Mouse (Mus musculus) embryonic facial prominence, embryonic 14.5 days (tissue): ENCODE measurements around the gene Erf. TPM values are rescaled to one million over a fixed set of nuclear protein-coding genes. Genes with fewer than 3 reads are reported as not detected.

Experiments
- ATAC-seq: fragments of 200-750 bp; cut with Nextera tagmentation; 2 replicates; pipeline ENCODE4 v1.8.0; 2017; ENCODE audit warnings: low read depth, moderate number of reproducible peaks, moderate TSS enrichment
- DNase-seq: peaks from one replicate; pipeline ENCODE4 v3.0.0-alpha.2; 2015; ENCODE audit warnings: low spot score
- H3K27ac ChIP-seq: fragments of 300-500 bp; sonication (generic); replicated peaks from 2 replicates; pipeline ENCODE4 v1.5.1; 2014; ENCODE audit warnings: low read depth, mild to moderate bottlenecking, low read length, moderate library complexity
- H3K27me3 ChIP-seq: fragments of 300-500 bp; sonication (generic); replicated peaks from 2 replicates; pipeline ENCODE4 v1.6.1; 2014; ENCODE audit warnings: low read length; ENCODE audit not compliant: control insufficient read depth, insufficient read depth
- H3K36me3 ChIP-seq: fragments of 300-500 bp; sonication (generic); 2 replicates; pipeline ENCODE4 v1.6.1; 2014; ENCODE audit warnings: low read length, mixed read lengths; ENCODE audit not compliant: control insufficient read depth, insufficient read depth
- H3K4me1 ChIP-seq: fragments of 300-500 bp; sonication (generic); 2 replicates; pipeline ENCODE4 v1.6.1; 2014; ENCODE audit warnings: antibody characterized with exemption, low read length; ENCODE audit not compliant: control insufficient read depth, insufficient read depth
- H3K4me2 ChIP-seq: fragments of 300-500 bp; sonication (generic); 2 replicates; pipeline ENCODE4 v1.6.1; 2014; ENCODE audit warnings: low read depth, mild to moderate bottlenecking, low read length, moderate library complexity, mixed read lengths
- H3K4me3 ChIP-seq: fragments of 300-500 bp; sonication (generic); 2 replicates; pipeline ENCODE4 v1.5.1; 2014; ENCODE audit warnings: low read depth, mild to moderate bottlenecking, low read length
- H3K9ac ChIP-seq: fragments of 300-500 bp; sonication (generic); 2 replicates; pipeline ENCODE4 v1.6.1; 2014; ENCODE audit warnings: low read depth, mild to moderate bottlenecking, low read length, moderate library complexity, mixed read lengths
- H3K9me3 ChIP-seq: fragments of 300-500 bp; sonication (generic); 2 replicates; pipeline ENCODE4 v1.6.1; 2016; ENCODE audit warnings: low read length; ENCODE audit not compliant: control insufficient read depth
- WGBS: fragments of 180-500 bp; shearing (Covaris S2); extraction: QIAGEN DNeasy Blood & Tissue Kit; methylation state at CpG from one replicate; pipeline ENCODE4 v1.1.7; 2014; 5-methylcytosine and 5-hydroxymethylcytosine counted together
- polyA plus RNA-seq: library from polyadenylated mRNA; unstranded; fragments of >200 nt; fragmentation: Nextera tagmentation; extraction: Ambion mirVana; gene quantifications from 2 replicates; pipeline ENCODE4 v1.2.1, GENCODE M21; 2014

Gene Erf
- polyA plus RNA-seq, 1 experiment from 2014 or later, result 26.0 TPM

GRCm38 (mm10) chr7:25290911-25291310 is 40.4 kb upstream of the Erf start:
- 93% methylated on average over 2 of the region's 2 CpGs for WGBS
- ATAC-seq (peak; percentile 14; the same call in 1 of the 2 replicates), DNase-seq (peak; percentile 68)
- Histone ChIP-seq H3K4me3 (no peak overlapping the region), H3K27me3 (no peaks in the 10 kb centered on the region), H3K4me2 (no peak overlapping the region), H3K4me1 (no peaks in the 10 kb centered on the region), H3K9me3 (peaks cover 6% of the 10 kb centered on the region; the same call in 1 of the 2 replicates), H3K27ac (no peak overlapping the region), H3K9ac (no peak overlapping the region), H3K36me3 (peaks cover 100% of the 10 kb centered on the region)

GRCm38 (mm10) chr7:25290463-25290862 is 39.9 kb upstream of the Erf start:
- WGBS, result 91% methylated on average over 1 of the region's 1 CpGs
- no peak overlapping the region for H3K4me2 ChIP-seq
- peaks cover 6% of the 10 kb centered on the region; the same call in 1 of the 2 replicates for H3K9me3 ChIP-seq
- H3K9ac ChIP-seq, result no peak overlapping the region
- peaks cover 100% of the 10 kb centered on the region for H3K36me3 ChIP-seq
- no peaks in the 10 kb centered on the region for H3K4me1 ChIP-seq
- H3K4me3 ChIP-seq, result no peak overlapping the region
- no peaks in the 10 kb centered on the region for H3K27me3 ChIP-seq
- DNase-seq (no peak), ATAC-seq (peak; percentile 8; the same call in 1 of the 2 replicates)
- no peak overlapping the region for H3K27ac ChIP-seq

- no peak for ATAC-seq
- Histone ChIP-seq H3K9ac (no peak overlapping the region), H3K4me3 (no peak overlapping the region), H3K4me1 (0 out of 2 replicates have a peak, but pooled peaks cover under 1% of the 10 kb centered on the region), H3K36me3 (peaks cover 100% of the 10 kb centered on the region), H3K27me3 (no peaks in the 10 kb centered on the region), H3K4me2 (no peak overlapping the region), H3K27ac (no peak overlapping the region), H3K9me3 (peaks cover 6% of the 10 kb centered on the region; the same call in 1 of the 2 replicates)
- no peak for DNase-seq
- WGBS, result 95% methylated on average over 3 of the region's 3 CpGs
Observed at GRCm38 (mm10) chr7:25289925-25290324, 39.4 kb upstream of the Erf start.

GRCm38 (mm10) chr7:25288721-25289120 is 38.2 kb upstream of the Erf start:
- WGBS, result 79% methylated on average over 3 of the region's 3 CpGs
- no peak for ATAC-seq

GRCm38 (mm10) chr7:25288011-25288410 is 37.5 kb upstream of the Erf start:
- 94% methylated on average over 11 of the region's 12 CpGs for WGBS
- H3K4me1 ChIP-seq, result peaks cover 15% of the 10 kb centered on the region
- ATAC-seq, result no peak

More at GRCm38 (mm10) chr7:25288721-25289120, 38.2 kb upstream of the Erf start:
- no peaks in the 10 kb centered on the region for H3K27me3 ChIP-seq
- no peak for DNase-seq
- peaks cover 10% of the 10 kb centered on the region; the same call in 1 of the 2 replicates for H3K4me1 ChIP-seq
- no peak overlapping the region for H3K27ac ChIP-seq
- no peak overlapping the region for H3K4me3 ChIP-seq
- no peak overlapping the region for H3K9ac ChIP-seq
- H3K36me3 ChIP-seq, result peaks cover 91% of the 10 kb centered on the region
- H3K9me3 ChIP-seq, result peaks cover 6% of the 10 kb centered on the region; the same call in 1 of the 2 replicates
- no peak overlapping the region for H3K4me2 ChIP-seq

GRCm38 (mm10) chr7:25286989-25287388 is 36.4 kb upstream of the Erf start:
- Histone ChIP-seq H3K4me1 (peaks cover 15% of the 10 kb centered on the region), H3K9me3 (peaks cover 6% of the 10 kb centered on the region; the same call in 1 of the 2 replicates), H3K4me2 (no peak overlapping the region), H3K27me3 (no peaks in the 10 kb centered on the region), H3K9ac (no peak overlapping the region), H3K36me3 (peaks cover 74% of the 10 kb centered on the region), H3K27ac (no peak overlapping the region), H3K4me3 (no peak overlapping the region)
- ATAC-seq (no peak), DNase-seq (no peak)
- whole genome bisulfite sequencing, result 79% methylated on average over 8 of the region's 8 CpGs

More at GRCm38 (mm10) chr7:25288011-25288410, 37.5 kb upstream of the Erf start:
- Histone ChIP-seq H3K27me3 (no peaks in the 10 kb centered on the region), H3K4me2 (no peak overlapping the region), H3K27ac (no peak overlapping the region), H3K36me3 (peaks cover 84% of the 10 kb centered on the region), H3K9me3 (peaks cover 6% of the 10 kb centered on the region; the same call in 1 of the 2 replicates), H3K4me3 (no peak overlapping the region), H3K9ac (no peak overlapping the region)
- no peak for DNase-seq

GRCm38 (mm10) chr7:25285511-25286238 is 35.1 kb upstream of the Erf start:
- H3K27me3 ChIP-seq, result no peaks in the 10 kb centered on the region
- H3K9ac ChIP-seq, result no peak overlapping the region
- H3K9me3 ChIP-seq, result peaks cover 6% of the 10 kb centered on the region; the same call in 1 of the 2 replicates
- no peak overlapping the region for H3K4me3 ChIP-seq
- H3K27ac ChIP-seq, result no peak overlapping the region
- H3K4me2 ChIP-seq, result no peak overlapping the region
- H3K4me1 ChIP-seq, result peaks cover 24% of the 10 kb centered on the region
- H3K36me3 ChIP-seq, result peaks cover 61% of the 10 kb centered on the region
- ATAC-seq (no peak), DNase-seq (no peak)
- WGBS, result 89% methylated on average over 20 of the region's 20 CpGs

- Histone ChIP-seq H3K9ac (peak overlapping the region; percentile 89; the same call in 1 of the 2 replicates), H3K4me2 (peak overlapping the region; percentile 84), H3K9me3 (peaks cover 5% of the 10 kb centered on the region; the same call in 1 of the 2 replicates), H3K27ac (no peak overlapping the region), H3K4me3 (no peak overlapping the region), H3K27me3 (no peaks in the 10 kb centered on the region), H3K36me3 (peaks cover 52% of the 10 kb centered on the region), H3K4me1 (peaks cover 33% of the 10 kb centered on the region)
- 67% methylated on average over 5 of the region's 5 CpGs for WGBS
- ATAC-seq, result no peak
- no peak for DNase-seq
Observed at GRCm38 (mm10) chr7:25284766-25285165, 34.2 kb upstream of the Erf start.
